Mouse (Mus musculus) urinary bladder, postnatal 25 days (tissue): ENCODE results near the gene Mllt11.

ENCODE experiments used
- DNase-seq: peaks from one replicate; pipeline ENCODE4 v3.0.0; 2022; ENCODE audit warnings: low spot score

Gene Mllt11

GRCm38 (mm10) chr3:95246465-95247231 lies 14.7 kb upstream of the Mllt11 start:
- peak; percentile 29 for DNase-seq

GRCm38 (mm10) chr3:95243086-95243485 lies 11.1 kb upstream of the Mllt11 start:
- no peak for DNase-seq

GRCm38 (mm10) chr3:95241498-95241897 lies 9.5 kb upstream of the Mllt11 start, which contains the start of gene Gm128:
Gm128 (minus strand) TSS chr3:95241598.
- DNase-seq = no peak

- no peak for DNase-seq
Observed at GRCm38 (mm10) chr3:95240900-95241299, 8.9 kb upstream of the Mllt11 start.

GRCm38 (mm10) chr3:95239971-95240370 lies 8.0 kb upstream of the Mllt11 start:
- no peak for DNase-seq

GRCm38 (mm10) chr3:95239022-95239421 lies 7.1 kb upstream of the Mllt11 start:
- no peak for DNase-seq

- no peak for DNase-seq
Observed at GRCm38 (mm10) chr3:95237541-95238099, 5.6 kb upstream of the Mllt11 start.

- no peak for DNase-seq
Observed at GRCm38 (mm10) chr3:95235386-95236301, 3.7 kb upstream of the Mllt11 start.

GRCm38 (mm10) chr3:95233303-95233980 lies 1.5 kb upstream of the Mllt11 start:
- no peak for DNase-seq

GRCm38 (mm10) chr3:95232771-95233170 lies 800 bp upstream of the Mllt11 start:
- DNase-seq = peak; percentile 28

GRCm38 (mm10) chr3:95230495-95231297 lies 1.3 kb downstream of the Mllt11 start:
- no peak for DNase-seq

- peak; percentile 41 for DNase-seq
Observed at GRCm38 (mm10) chr3:95229781-95230494, 2.0 kb downstream of the Mllt11 start.

GRCm38 (mm10) chr3:95228894-95229780 lies 2.8 kb downstream of the Mllt11 start:
- peak; percentile 64 for DNase-seq

- DNase-seq = peak; percentile 81
Observed at GRCm38 (mm10) chr3:95228148-95228893, 3.6 kb downstream of the Mllt11 start, which contains the start of gene Cdc42se1. Cdc42se1 (plus strand) TSS chr3:95228732.

- DNase-seq = no peak
Observed at GRCm38 (mm10) chr3:95227214-95227613, 4.8 kb downstream of the Mllt11 start.

- DNase-seq = no peak
Observed at GRCm38 (mm10) chr3:95224295-95224694, 7.7 kb downstream of the Mllt11 start.

- DNase-seq = no peak
Observed at GRCm38 (mm10) chr3:95223041-95223440, 8.9 kb downstream of the Mllt11 start.

GRCm38 (mm10) chr3:95218466-95219137 lies 13.4 kb downstream of the Mllt11 start:
- DNase-seq = no peak
